Mouse (Mus musculus): ENCODE results near the gene Cdca3.

The Cdca3 gene

GRCm38 (mm10) chr6:124865766-124866362, 36.5 kb downstream of the Cdca3 start:
- DNase-seq (ENCODE audit: low spot score) = no peak

GRCm38 (mm10) chr6:124866560-124866959, 37.2 kb downstream of the Cdca3 start:
- DNase-seq (ENCODE audit: low spot score) = no peak

- no peak for DNase-seq (ENCODE audit: low spot score)
Observed at GRCm38 (mm10) chr6:124874348-124874747, 45.0 kb downstream of the Cdca3 start.

GRCm38 (mm10) chr6:124879390-124879789, 50.0 kb downstream of the Cdca3 start:
- DNase-seq (ENCODE audit: low spot score) = no peak

GRCm38 (mm10) chr6:124881821-124882220, 52.5 kb downstream of the Cdca3 start:
- no peak for DNase-seq (ENCODE audit: low spot score)

Measured in urinary bladder, postnatal 14 days (tissue).